Mouse (Mus musculus) ovary, adult 10 weeks (tissue): ENCODE data around the gene Clgn. TPM values are rescaled to one million over a fixed set of nuclear protein-coding genes. Genes with fewer than 3 reads are reported as not detected.

ENCODE experiments used
- polyA plus RNA-seq: library from polyadenylated mRNA; stranded (reverse); fragments of 350-450 nt; fragmentation: Illumina TruSeq; extraction: RNeasy Lipid Tissue Mini Kit (QIAGEN cat#74804); gene quantifications from one replicate; pipeline ENCODE4 v1.2.3, GENCODE M21; 2014

The Clgn gene
- 0.11 TPM for polyA plus RNA-seq

DNA sequence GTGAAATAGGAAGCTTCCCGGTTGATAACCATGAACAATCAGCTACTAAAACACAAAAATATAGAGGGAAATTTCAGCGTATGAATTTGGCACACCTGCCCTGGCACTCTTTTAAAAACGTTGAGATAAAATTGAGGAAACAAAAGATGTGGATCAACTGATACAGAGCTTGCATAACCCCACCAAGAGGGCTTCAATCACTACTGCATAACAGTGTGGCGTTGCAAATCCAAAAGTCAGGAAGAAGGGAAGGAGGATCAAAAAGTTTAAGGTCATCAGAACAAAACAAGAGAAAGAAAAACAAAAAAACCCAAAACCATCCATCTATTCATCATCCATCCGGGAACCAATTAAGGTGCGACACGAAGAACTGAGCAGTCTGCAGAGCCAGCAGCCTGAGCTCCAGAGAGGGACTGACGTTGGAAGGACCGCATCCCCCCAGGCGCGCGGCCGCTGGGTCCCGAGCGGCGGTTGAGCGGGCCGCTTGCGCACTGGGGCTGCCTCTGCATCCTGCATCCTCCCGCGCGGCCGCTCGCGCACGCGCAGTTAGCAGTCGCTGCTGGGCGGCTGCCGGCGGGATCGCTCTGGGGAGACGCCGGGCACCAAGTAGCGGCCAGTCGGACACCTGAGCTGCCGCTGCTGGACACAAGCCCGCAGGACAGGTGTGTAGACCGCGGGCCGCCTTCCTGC is at the start of gene Clgn:
Gene Clgn, plus strand, starts transcription at position 552 of the 690 bp plus-strand sequence.

GRCm38 (mm10) chr8:83348263-83348662 is 41.4 kb upstream of the Clgn start, which contains the start of gene Mgat4d:
Gene Mgat4d (plus strand): TSS chr8:83348471.

DNA sequence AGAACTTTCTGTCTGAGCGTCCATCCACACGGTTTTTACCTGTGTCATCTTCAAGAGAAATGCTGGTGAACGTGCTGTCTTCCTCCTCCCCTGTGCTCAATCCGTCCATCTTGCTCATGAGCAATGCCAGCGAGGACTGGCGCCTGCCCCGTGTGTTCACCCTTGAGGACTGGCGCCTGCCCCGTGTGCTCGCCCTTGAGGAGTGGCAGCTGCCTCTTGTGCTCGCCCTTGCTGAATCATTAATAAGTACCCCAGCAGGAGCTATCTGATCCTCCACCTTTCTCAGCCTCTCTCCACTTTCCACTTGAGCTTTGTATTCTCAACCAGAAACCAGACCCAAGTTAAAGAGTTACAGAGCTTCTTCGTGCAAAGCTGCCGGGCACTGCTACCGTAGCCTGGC is 68.6 kb downstream of the Clgn start, which contains the start of gene Scoc:
Gene Scoc, minus strand, starts transcription at position 170 of the 400 bp plus-strand sequence.

Other genes with a start within 250 kb of the Clgn start
- gene Tbc1d9, start 224.5 kb upstream of the Clgn start, polyA plus RNA-seq, result 7.7 TPM
- gene Gm10645, start 223.7 kb upstream of the Clgn start, polyA plus RNA-seq, result not detected
- not detected for gene Ucp1, start 99.5 kb upstream of the Clgn start, polyA plus RNA-seq
- 64.8 TPM for gene Elmod2, start 57.4 kb upstream of the Clgn start, polyA plus RNA-seq
- gene Mgat4d, start 41.4 kb upstream of the Clgn start, polyA plus RNA-seq, result 0.54 TPM
- gene Scoc, start 68.5 kb downstream of the Clgn start, polyA plus RNA-seq, result 263 TPM
- gene Olfr370, start 145.9 kb downstream of the Clgn start, polyA plus RNA-seq, result not detected
- gene Ndufb7, start 176.8 kb downstream of the Clgn start, polyA plus RNA-seq, result 0.11 TPM
- 35.7 TPM for gene Tecr, start 218.1 kb downstream of the Clgn start, polyA plus RNA-seq
- 19.0 TPM for gene Dnajb1, start 218.3 kb downstream of the Clgn start, polyA plus RNA-seq